In the genomic region with DNA sequence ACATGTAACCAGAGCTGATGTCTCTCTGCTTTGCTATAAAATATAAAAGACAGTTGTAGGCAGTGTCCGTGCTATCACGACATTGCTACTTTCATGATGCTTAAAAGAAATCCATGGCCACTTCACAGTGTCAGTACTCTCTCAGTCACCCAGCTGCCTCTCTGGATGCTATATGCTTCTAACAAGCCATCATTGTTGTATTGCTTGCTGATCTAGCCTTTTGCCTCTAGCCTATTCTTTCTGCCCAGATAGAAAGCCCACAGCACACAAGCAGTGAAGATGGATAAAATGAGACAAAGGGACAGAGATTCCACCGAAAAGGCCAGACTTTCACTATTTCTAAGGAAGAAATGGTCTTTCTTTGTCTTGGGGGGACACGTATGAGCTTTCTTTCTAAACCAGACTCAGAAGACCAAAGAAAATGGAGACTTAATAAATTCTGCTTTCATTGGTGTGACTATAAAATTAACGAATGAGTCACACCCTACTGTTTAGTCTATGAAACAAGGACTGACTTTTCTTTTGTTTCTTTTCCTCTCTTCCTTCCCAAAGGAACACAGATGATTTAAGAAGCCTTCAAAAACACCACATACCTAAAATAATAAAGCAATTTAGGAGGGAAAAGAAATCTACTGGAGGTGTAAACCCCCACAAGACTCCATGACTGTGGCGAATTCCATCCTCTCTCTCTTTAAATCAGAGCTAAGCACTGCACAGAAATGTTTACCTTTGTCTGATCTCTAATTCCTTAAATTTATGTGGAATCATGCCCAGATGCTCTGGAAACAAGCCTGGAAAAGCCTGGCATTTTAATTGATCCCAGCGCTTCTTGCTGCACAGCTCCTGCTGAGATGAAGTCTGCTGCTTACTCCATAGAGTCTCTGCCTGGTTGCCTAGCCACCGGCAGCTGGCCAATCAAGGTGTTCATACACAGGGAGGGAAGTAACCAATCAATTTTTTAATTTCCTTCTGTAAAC, we compare ENCODE assay signal across 9 mouse cellular contexts.
DNase-seq lines count a peak whose midpoint lies in the region; ATAC-seq and TF ChIP-seq lines count a peak whose summit lies in the region.
"Had no signal": no experiment of that assay in that cellular context is flagged by ENCODE, and none has a peak within 500 bp of the region (broad histone marks: within the 10 kb centered on the region; RNA-seq: fewer than 3 reads in every experiment).

No protein-coding gene starts in this region.

- H3K9ac ChIP-seq in embryonic facial prominence, embryonic 15.5 days = no peak overlapping the region
- H3K9ac ChIP-seq in stomach, postnatal 0 days (ENCODE audit: low read length) = no peak overlapping the region

- no peak for TF ChIP-seq EP300 in stomach, postnatal 0 days (optimal IDR thresholded peaks at IDR 0.05)

- no peak overlapping the region for H3K4me2 ChIP-seq in embryonic facial prominence, embryonic 15.5 days (replicated peaks)
- no peak overlapping the region for H3K4me2 ChIP-seq in stomach, postnatal 0 days (replicated peaks; ENCODE audit: low read depth)

- H3K27ac ChIP-seq in embryonic facial prominence, embryonic 15.5 days (replicated peaks) = peak overlapping the region; percentile 71; the same call in 1 of the 2 replicates
- H3K27ac ChIP-seq in limb, embryonic 10.5 days = peak overlapping the region; percentile 82
- no peak overlapping the region for H3K27ac ChIP-seq in stomach, postnatal 0 days (replicated peaks)

- no peak for TF ChIP-seq CTCF in stomach, postnatal 0 days (IDR thresholded peaks at IDR 0.05; ENCODE audit: low read depth)

- ATAC-seq in embryonic facial prominence, embryonic 15.5 days (ENCODE audit: insufficient number of reproducible peaks, low FRiP score, low TSS enrichment, low read depth) = peak; percentile 86
- ATAC-seq in stomach, postnatal 0 days (ENCODE audit: low FRiP score, low TSS enrichment) = no peak

- H3K4me3 ChIP-seq in embryonic facial prominence, embryonic 15.5 days (replicated peaks) = no peak overlapping the region
- peak overlapping the region; percentile 9; the same call in 1 of the 2 replicates for H3K4me3 ChIP-seq in limb, embryonic 10.5 days
- H3K4me3 ChIP-seq in stomach, postnatal 0 days (ENCODE audit: low read depth, low read length) = no peak overlapping the region

- no peaks in the 10 kb centered on the region for H3K9me3 ChIP-seq in embryonic facial prominence, embryonic 15.5 days (replicated peaks)
- H3K9me3 ChIP-seq in limb, embryonic 10.5 days (replicated peaks) = no peaks in the 10 kb centered on the region
- H3K9me3 ChIP-seq in stomach, postnatal 0 days (ENCODE audit: control insufficient read depth, low read length) = no peaks in the 10 kb centered on the region

- 48% methylated on average over 8 of the region's 8 CpGs for WGBS in embryonic facial prominence, embryonic 15.5 days
- 58% methylated on average over 8 of the region's 8 CpGs for whole genome bisulfite sequencing in limb, embryonic 10.5 days
- WGBS in stomach, postnatal 0 days = 62% methylated on average over 8 of the region's 8 CpGs

- H3K36me3 ChIP-seq in embryonic facial prominence, embryonic 15.5 days = no peaks in the 10 kb centered on the region
- no peaks in the 10 kb centered on the region for H3K36me3 ChIP-seq in limb, embryonic 10.5 days
- H3K36me3 ChIP-seq in stomach, postnatal 0 days (ENCODE audit: control insufficient read depth, insufficient read depth, low read length) = no peaks in the 10 kb centered on the region

- H3K27me3 ChIP-seq in embryonic facial prominence, embryonic 15.5 days = no peaks in the 10 kb centered on the region
- H3K27me3 ChIP-seq in limb, embryonic 10.5 days (ENCODE audit: low read depth, poor library complexity, severe bottlenecking) = no peaks in the 10 kb centered on the region
- no peaks in the 10 kb centered on the region for H3K27me3 ChIP-seq in stomach, postnatal 0 days (ENCODE audit: control insufficient read depth, insufficient read depth, low read length)
- H3K27me3 ChIP-seq: CH12.LX had no signal

- peak; percentile 21 to 35 for DNase-seq in left cerebral cortex, postnatal 25 days (ENCODE audit: low spot score in 2 of 2)
- DNase-seq in left cerebral cortex, adult 18-20 months (ENCODE audit: low spot score in 2 of 2) = no peak
- peak; percentile 58 for DNase-seq in limb, embryonic 10.5 days (ENCODE audit: low spot score)
- DNase-seq in retina, postnatal 1 day = peak; percentile 21
- no peak for DNase-seq in spleen, postnatal 10 days (ENCODE audit: low spot score in 2 of 2)
- no peak for DNase-seq in adrenal gland, postnatal 14 days
- no peak for DNase-seq in stomach, postnatal 0 days (ENCODE audit: low spot score)

- H3K4me1 ChIP-seq in embryonic facial prominence, embryonic 15.5 days = peaks cover 6% of the 10 kb centered on the region
- H3K4me1 ChIP-seq in limb, embryonic 10.5 days = peaks cover 17% of the 10 kb centered on the region
- H3K4me1 ChIP-seq in stomach, postnatal 0 days (replicated peaks; ENCODE audit: control insufficient read depth, insufficient read depth) = no peaks in the 10 kb centered on the region

- intact Hi-C loops in left cerebral cortex, postnatal 25 days (cut with DNase I) = no loop called here

Comparison
In these comparisons a context has a peak if more than half of its experiments do, and no peak if none do; other contexts are left out.
1. DNase-seq: peak in left cerebral cortex, postnatal 25 days (2 of 2), limb, embryonic 10.5 days (single experiment) and retina, postnatal 1 day (single experiment); none in left cerebral cortex, adult 18-20 months (0 of 2), spleen, postnatal 10 days (0 of 2), adrenal gland, postnatal 14 days (single experiment) and stomach, postnatal 0 days (single experiment).